ENCODE assay signal across 21 mouse cellular contexts in the genomic region with DNA sequence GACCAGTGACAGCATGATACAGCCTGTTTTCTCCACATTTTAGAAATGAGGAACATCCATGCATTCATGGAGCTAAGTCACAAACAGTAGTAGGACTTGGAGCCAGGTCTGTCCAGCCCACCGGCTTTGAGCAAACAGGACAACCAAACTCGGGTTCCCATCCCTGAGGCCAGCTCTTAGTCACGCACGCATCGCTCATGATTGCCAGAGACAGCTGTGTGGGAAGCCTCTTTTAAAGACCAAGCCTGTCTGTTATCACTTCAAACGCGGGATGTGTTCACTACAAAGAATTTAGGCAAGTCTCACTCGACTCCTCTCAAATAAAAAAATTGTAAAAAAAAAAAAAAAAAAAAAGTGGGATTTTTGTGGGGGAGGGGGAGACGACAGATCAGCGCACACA.
DNase-seq lines count a peak whose midpoint lies in the region; ATAC-seq and TF ChIP-seq lines count a peak whose summit lies in the region.
"Had no signal": no experiment of that assay in that cellular context is flagged by ENCODE, and none has a peak within 500 bp of the region (broad histone marks: within the 10 kb centered on the region; RNA-seq: fewer than 3 reads in every experiment).

No protein-coding gene starts in this region.

- no peak for TF ChIP-seq CTCF in C2C12 (IDR thresholded peaks at IDR 0.05; ENCODE audit: control insufficient read depth, insufficient read depth, insufficient read length)
- TF ChIP-seq CTCF in CH12.LX (conservative IDR thresholded peaks at IDR 0.05 in 1 of 2, IDR thresholded peaks at IDR 0.05 in 1 of 2; ENCODE audit: low read depth in 2 of 2, low read length in 2 of 2): no peak
- no peak for TF ChIP-seq CTCF in left cerebral cortex, adult 2 months (IDR thresholded peaks at IDR 0.05)

- H3K4me2 ChIP-seq in CH12.LX (ENCODE audit: insufficient read depth, low read depth, poor library complexity, severe bottlenecking) (no peak overlapping the region), myocyte (ENCODE audit: low read depth) (peak overlapping the region; percentile 33)
- H3K4me2 ChIP-seq: embryonic facial prominence, embryonic 13.5 days; forebrain, embryonic 12.5 days had no signal

- no peak for TF ChIP-seq EP300 in CH12.LX (IDR thresholded peaks at IDR 0.05; ENCODE audit: low read length)

- TF ChIP-seq POLR2A in CH12.LX (IDR thresholded peaks at IDR 0.05; ENCODE audit: low read depth, low read length) (no peak), myocyte (IDR thresholded peaks at IDR 0.05; ENCODE audit: insufficient read length, low read depth) (no peak)

- H3K4me1 ChIP-seq in CH12.LX (ENCODE audit: control insufficient read depth in 1 of 2, insufficient read depth in 2 of 2): peaks cover 0 to 25% of the 10 kb centered on the region in 2 experiments; a peak in 2 of 4 replicates
- H3K4me1 ChIP-seq: embryonic facial prominence, embryonic 13.5 days; forebrain, embryonic 10.5 days; forebrain, embryonic 12.5 days had no signal

- no peak overlapping the region for H3K27ac ChIP-seq in CH12.LX (ENCODE audit: insufficient read depth, low read depth)
- H3K27ac ChIP-seq in left cerebral cortex, adult 2 months: no peak overlapping the region
- H3K27ac ChIP-seq: embryonic facial prominence, embryonic 13.5 days; forebrain, embryonic 10.5 days; forebrain, embryonic 12.5 days had no signal

- dilution Hi-C loops in CH12.LX (cut with MboI; ENCODE audit: extremely low pct_ligation_motif_present, extremely low pct_unique_long_range_greater_than_20kb, low sequenced_read_pairs): no loop called here

- H3K4me3 ChIP-seq in C2C12 (ENCODE audit: insufficient read depth, poor library complexity, severe bottlenecking) (no peak overlapping the region), CH12.LX (replicated peaks in 1 of 3; ENCODE audit: low read depth in 2 of 3, low read length in 2 of 3, poor library complexity in 1 of 3) (no peak overlapping the region), myocyte (no peak overlapping the region)
- no peak overlapping the region for H3K4me3 ChIP-seq in left cerebral cortex, adult 2 months
- H3K4me3 ChIP-seq: embryonic facial prominence, embryonic 13.5 days; forebrain, embryonic 10.5 days; forebrain, embryonic 12.5 days had no signal

- H3K27me3 ChIP-seq in C2C12 (ENCODE audit: control insufficient read depth, insufficient read depth, insufficient read length) (no peaks in the 10 kb centered on the region), CH12.LX (replicated peaks) (no peaks in the 10 kb centered on the region), myocyte (ENCODE audit: control insufficient read depth, insufficient read depth, insufficient read length) (no peaks in the 10 kb centered on the region)
- H3K27me3 ChIP-seq: embryonic facial prominence, embryonic 13.5 days; forebrain, embryonic 12.5 days; Patski had no signal

- H3K9ac ChIP-seq in CH12.LX (ENCODE audit: insufficient read depth, low read depth): no peak overlapping the region
- H3K9ac ChIP-seq: embryonic facial prominence, embryonic 13.5 days; forebrain, embryonic 12.5 days had no signal

- H3ac ChIP-seq in C2C12 (ENCODE audit: control insufficient read depth, insufficient read length, low read depth): no peak overlapping the region
- H3ac ChIP-seq in myocyte (ENCODE audit: control insufficient read depth, insufficient read length): no peak overlapping the region

- ATAC-seq in erythroid progenitor cell, adult 5-6 weeks (replicated peaks; ENCODE audit: low FRiP score, poor library complexity, severe bottlenecking): no peak
- ATAC-seq: activated CD4-positive, CD25-positive, alpha-beta regulatory T cell, adult 4 months; CD4-positive, CD25-positive, alpha-beta regulatory T cell, adult 4 months; forebrain, embryonic 14.5 days; forebrain, embryonic 16.5 days; Patski had no signal

- no peaks in the 10 kb centered on the region for H3K79me3 ChIP-seq in C2C12 (ENCODE audit: low read depth)

- H3K79me2 ChIP-seq in C2C12 (ENCODE audit: control insufficient read depth, insufficient read depth): no peaks in the 10 kb centered on the region
- no peaks in the 10 kb centered on the region for H3K79me2 ChIP-seq in CH12.LX (replicated peaks; ENCODE audit: control insufficient read depth, extremely low read depth, insufficient read depth, poor library complexity, severe bottlenecking)
- no peaks in the 10 kb centered on the region for H3K79me2 ChIP-seq in myocyte (ENCODE audit: control insufficient read depth, insufficient read depth)

- H3K36me3 ChIP-seq in C2C12 (ENCODE audit: control insufficient read depth, insufficient read depth): no peaks in the 10 kb centered on the region
- peaks cover 0 to 2% of the 10 kb centered on the region in 2 experiments for H3K36me3 ChIP-seq in CH12.LX (replicated peaks in 1 of 2; ENCODE audit: control insufficient read depth in 1 of 2, insufficient read depth in 1 of 2, low read length in 1 of 2)
- H3K36me3 ChIP-seq in myocyte (ENCODE audit: control insufficient read depth, insufficient read depth): no peaks in the 10 kb centered on the region
- H3K36me3 ChIP-seq: embryonic facial prominence, embryonic 13.5 days; forebrain, embryonic 10.5 days; forebrain, embryonic 12.5 days; G1E had no signal

- no peaks in the 10 kb centered on the region for H3K9me3 ChIP-seq in CH12.LX (replicated peaks; ENCODE audit: low read length)
- H3K9me3 ChIP-seq: embryonic facial prominence, embryonic 13.5 days; forebrain, embryonic 10.5 days; forebrain, embryonic 12.5 days; G1E had no signal

- intact Hi-C loops in left cerebral cortex, adult 2 months (cut with DNase I): no loop called here

- no peak for DNase-seq in CH12.LX (ENCODE audit: extremely low read depth)
- no peak for DNase-seq in left cerebral cortex, adult 2 months (ENCODE audit: extremely low spot score in 1 of 2, low spot score in 2 of 2)
- DNase-seq: adrenal gland, adult 8-10 months; adrenal gland, postnatal 14 days; adrenal gland, postnatal 36 days; cerebellum, adult 11-12 months; cerebellum, adult 2 months; cerebellum, adult 9-10 months; cerebellum, postnatal 25 days had no signal

- in situ Hi-C loops in CH12.LX (cut with MboI; ENCODE audit: low pct_ligation_motif_present, low pct_unique_long_range_greater_than_20kb, low sequenced_read_pairs): no loop called here

- TF ChIP-seq RAD21 in CH12.LX (IDR thresholded peaks at IDR 0.05; ENCODE audit: low read depth, low read length): no peak

TF ChIP-seq in C2C12, 6 proteins besides CTCF, POLR2A, EP300 and RAD21:
- TF ChIP-seq USF1 (IDR thresholded peaks at IDR 0.05; ENCODE audit: low read depth) (no peak), MYOD1 (IDR thresholded peaks at IDR 0.05; ENCODE audit: control insufficient read depth, insufficient read length, low read depth) (peak; percentile 97)

TF ChIP-seq in CH12.LX, 34 proteins besides CTCF, POLR2A, EP300 and RAD21:
- TF ChIP-seq ZNF384 (IDR thresholded peaks at IDR 0.05; ENCODE audit: low read depth, low read length) (peak; percentile 49), SIN3A (IDR thresholded peaks at IDR 0.05; ENCODE audit: low read length) (no peak), MYC (IDR thresholded peaks at IDR 0.05; ENCODE audit: low read depth, low read length) (no peak)

TF ChIP-seq in myocyte, 11 proteins besides CTCF, POLR2A, EP300 and RAD21:
- no peak for TF ChIP-seq USF1 (IDR thresholded peaks at IDR 0.05; ENCODE audit: low read depth)
- TF ChIP-seq MYOG (IDR thresholded peaks at IDR 0.05; ENCODE audit: control insufficient read depth in 1 of 3, insufficient read depth in 1 of 3, insufficient read length in 2 of 3, low read depth in 2 of 3): peak in 1 of 3 experiments; percentile 34
- TF ChIP-seq MAX (IDR thresholded peaks at IDR 0.05; ENCODE audit: low read depth): no peak
- TF ChIP-seq E2F4 (IDR thresholded peaks at IDR 0.05; ENCODE audit: insufficient read depth): no peak
- TF ChIP-seq POLR2AphosphoS2 (IDR thresholded peaks at IDR 0.05; ENCODE audit: insufficient read length, low read depth): no peak
- TF ChIP-seq TCF3 (IDR thresholded peaks at IDR 0.05; ENCODE audit: insufficient read length, low read depth): peak; percentile 3
- TF ChIP-seq TCF12 (IDR thresholded peaks at IDR 0.05; ENCODE audit: insufficient read depth, poor library complexity, severe bottlenecking): peak; percentile 14
- TF ChIP-seq REST (IDR thresholded peaks at IDR 0.05; ENCODE audit: insufficient read depth, insufficient read length): no peak
- no peak for TF ChIP-seq CEBPB (IDR thresholded peaks at IDR 0.05; ENCODE audit: insufficient read depth, poor library complexity, severe bottlenecking)
- TF ChIP-seq SRF (IDR thresholded peaks at IDR 0.05; ENCODE audit: control insufficient read depth, insufficient read length, low read depth): no peak
- TF ChIP-seq MYOD1 (IDR thresholded peaks at IDR 0.05; ENCODE audit: control insufficient read depth in 1 of 3, insufficient read length in 2 of 3, low read depth in 2 of 3): peak; percentile 88 to 99 (median 98)
